Mouse (Mus musculus) heart, embryonic 16.5 days (tissue): Measurements from ENCODE around the gene Olfr150. TPM values are rescaled to one million over a fixed set of nuclear protein-coding genes. Genes with fewer than 3 reads are reported as not detected.

Experiments used
- polyA plus RNA-seq: library from polyadenylated mRNA; unstranded; fragments of >200 nt; fragmentation: Nextera tagmentation; extraction: Ambion mirVana; gene quantifications from 2 replicates; pipeline ENCODE4 v1.2.1, GENCODE M21; 2015

Olfr150 gene
- polyA plus RNA-seq, 1 experiment from 2014 or later, result not detected

Other genes starting within 250 kb of the Olfr150 start
- gene Olfr44, start 237.0 kb upstream of the Olfr150 start, polyA plus RNA-seq, result not detected in 2 replicates
- not detected in 2 replicates for gene Olfr957, start 215.2 kb upstream of the Olfr150 start, polyA plus RNA-seq
- not detected in 2 replicates for gene Olfr958, start 176.9 kb upstream of the Olfr150 start, polyA plus RNA-seq
- gene Olfr959, start 155.4 kb upstream of the Olfr150 start, polyA plus RNA-seq, result not detected in 2 replicates
- 8.0 and 8.4 TPM in 2 replicates for gene AW551984, start 126.6 kb upstream of the Olfr150 start, polyA plus RNA-seq
- gene Olfr148, start 120.3 kb upstream of the Olfr150 start, polyA plus RNA-seq, result not detected in 2 replicates
- gene Olfr960, start 109.6 kb upstream of the Olfr150 start, polyA plus RNA-seq, result not detected in 2 replicates
- gene Olfr961, start 85.9 kb upstream of the Olfr150 start, polyA plus RNA-seq, result not detected in 2 replicates
- not detected in 2 replicates for gene Olfr963, start 63.8 kb upstream of the Olfr150 start, polyA plus RNA-seq
- not detected in 2 replicates for gene Olfr149, start 23.9 kb upstream of the Olfr150 start, polyA plus RNA-seq
- not detected in 2 replicates for gene Olfr965, start 19.6 kb upstream of the Olfr150 start, polyA plus RNA-seq
- not detected in 2 replicates for gene Olfr967, start 15.3 kb downstream of the Olfr150 start, polyA plus RNA-seq
- not detected in 2 replicates for gene Olfr968, start 52.3 kb downstream of the Olfr150 start, polyA plus RNA-seq
- not detected in 2 replicates for gene Olfr969, start 60.0 kb downstream of the Olfr150 start, polyA plus RNA-seq
- gene Olfr970, start 77.9 kb downstream of the Olfr150 start, polyA plus RNA-seq, result not detected in 2 replicates
- gene Olfr971, start 105.9 kb downstream of the Olfr150 start, polyA plus RNA-seq, result not detected in 2 replicates
- not detected in 2 replicates for gene Olfr972, start 135.4 kb downstream of the Olfr150 start, polyA plus RNA-seq
- gene Olfr229, start 176.4 kb downstream of the Olfr150 start, polyA plus RNA-seq, result not detected in 2 replicates
- not detected in 2 replicates for gene Olfr974, start 206.5 kb downstream of the Olfr150 start, polyA plus RNA-seq
- not detected in 2 replicates for gene Olfr975, start 221.1 kb downstream of the Olfr150 start, polyA plus RNA-seq
- not detected in 2 replicates for gene Olfr976, start 230.2 kb downstream of the Olfr150 start, polyA plus RNA-seq